Mouse (Mus musculus): Measurements from ENCODE around the gene Rplp2. TPM values are rescaled to one million over a fixed set of nuclear protein-coding genes. Genes with fewer than 3 reads are reported as not detected.

Rplp2 gene
- polyA plus RNA-seq, 1 experiment = 779 TPM

DNA sequence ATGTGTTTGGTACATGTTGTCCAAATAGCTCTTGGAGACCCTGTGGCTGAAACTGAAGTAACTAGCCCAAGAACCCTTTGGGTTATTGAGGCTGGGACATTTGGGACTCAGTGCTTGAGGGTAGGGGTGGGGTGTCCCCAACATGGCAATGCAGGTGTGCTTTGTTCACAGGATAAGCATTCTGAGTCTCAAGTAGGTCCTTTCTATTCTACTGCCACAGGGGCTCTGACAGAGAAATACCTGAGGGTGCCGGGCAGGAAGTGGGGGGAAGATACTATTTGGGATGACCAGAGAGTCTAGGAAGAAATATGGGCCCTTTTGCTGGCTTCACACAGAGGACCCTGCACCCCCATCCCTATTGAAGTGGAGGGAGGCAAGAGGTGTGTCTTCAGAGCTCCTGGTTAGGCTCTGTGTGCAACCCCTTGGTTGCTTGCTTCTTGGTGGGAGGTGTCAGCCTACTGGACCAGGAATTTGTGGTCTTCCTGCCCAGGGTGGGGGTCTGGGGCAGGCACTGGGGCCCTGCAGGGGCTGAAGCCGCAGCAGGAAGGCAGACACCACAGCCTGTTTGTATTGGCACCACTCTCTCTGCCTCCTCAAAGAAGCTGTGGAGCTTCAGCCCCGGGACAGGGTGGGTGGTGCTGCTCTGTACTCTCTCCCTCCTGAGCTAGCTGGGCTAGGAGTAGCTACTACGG is 30.6 kb downstream of the Rplp2 start:
- no peak for DNase-seq (ENCODE audit: low read depth)
- TF ChIP-seq POLR2A (IDR thresholded peaks at IDR 0.05; ENCODE audit: borderline replicate concordance, extremely low read depth, insufficient read depth, insufficient read length, poor library complexity, severe bottlenecking) (no peak), CTCF (IDR thresholded peaks at IDR 0.05; ENCODE audit: borderline replicate concordance, extremely low read depth, insufficient read depth, insufficient read length) (no peak)

DNA sequence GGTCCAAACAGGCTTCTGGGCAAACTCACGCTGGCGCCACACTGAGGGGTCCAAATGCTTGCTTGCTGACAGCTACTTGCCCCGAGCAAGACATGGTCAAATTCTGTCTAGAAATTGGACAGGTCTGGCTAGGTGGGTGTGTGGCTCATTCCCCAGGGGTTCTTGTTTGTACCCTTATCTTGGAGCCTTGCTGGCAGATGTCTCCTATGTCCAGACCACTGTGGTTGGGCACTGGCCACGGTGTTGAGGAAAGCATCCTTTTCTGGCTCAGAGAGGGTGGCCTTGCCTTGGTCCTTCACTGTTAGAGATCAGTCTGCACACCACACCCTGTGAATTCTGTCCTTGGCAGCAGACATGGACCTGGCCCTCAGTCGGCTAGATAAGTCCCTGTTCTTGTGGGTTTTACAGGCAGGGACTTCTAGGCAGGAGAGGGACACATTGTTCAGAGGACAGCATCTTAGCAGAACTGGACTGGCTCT is 31.1 kb downstream of the Rplp2 start:
- no peak for DNase-seq (ENCODE audit: low read depth)
- TF ChIP-seq CTCF (IDR thresholded peaks at IDR 0.05; ENCODE audit: borderline replicate concordance, extremely low read depth, insufficient read depth, insufficient read length) (no peak), POLR2A (IDR thresholded peaks at IDR 0.05; ENCODE audit: borderline replicate concordance, extremely low read depth, insufficient read depth, insufficient read length, poor library complexity, severe bottlenecking) (no peak)

- DNase-seq (ENCODE audit: low read depth) = peak; percentile 85
- peak; percentile 94 for TF ChIP-seq CTCF (IDR thresholded peaks at IDR 0.05; ENCODE audit: borderline replicate concordance, extremely low read depth, insufficient read depth, insufficient read length)
- no peak for TF ChIP-seq POLR2A (IDR thresholded peaks at IDR 0.05; ENCODE audit: borderline replicate concordance, extremely low read depth, insufficient read depth, insufficient read length, poor library complexity, severe bottlenecking)
These were observed 33.8 kb downstream of the Rplp2 start for GRCm38 (mm10) chr7:141480842-141481497.

DNA sequence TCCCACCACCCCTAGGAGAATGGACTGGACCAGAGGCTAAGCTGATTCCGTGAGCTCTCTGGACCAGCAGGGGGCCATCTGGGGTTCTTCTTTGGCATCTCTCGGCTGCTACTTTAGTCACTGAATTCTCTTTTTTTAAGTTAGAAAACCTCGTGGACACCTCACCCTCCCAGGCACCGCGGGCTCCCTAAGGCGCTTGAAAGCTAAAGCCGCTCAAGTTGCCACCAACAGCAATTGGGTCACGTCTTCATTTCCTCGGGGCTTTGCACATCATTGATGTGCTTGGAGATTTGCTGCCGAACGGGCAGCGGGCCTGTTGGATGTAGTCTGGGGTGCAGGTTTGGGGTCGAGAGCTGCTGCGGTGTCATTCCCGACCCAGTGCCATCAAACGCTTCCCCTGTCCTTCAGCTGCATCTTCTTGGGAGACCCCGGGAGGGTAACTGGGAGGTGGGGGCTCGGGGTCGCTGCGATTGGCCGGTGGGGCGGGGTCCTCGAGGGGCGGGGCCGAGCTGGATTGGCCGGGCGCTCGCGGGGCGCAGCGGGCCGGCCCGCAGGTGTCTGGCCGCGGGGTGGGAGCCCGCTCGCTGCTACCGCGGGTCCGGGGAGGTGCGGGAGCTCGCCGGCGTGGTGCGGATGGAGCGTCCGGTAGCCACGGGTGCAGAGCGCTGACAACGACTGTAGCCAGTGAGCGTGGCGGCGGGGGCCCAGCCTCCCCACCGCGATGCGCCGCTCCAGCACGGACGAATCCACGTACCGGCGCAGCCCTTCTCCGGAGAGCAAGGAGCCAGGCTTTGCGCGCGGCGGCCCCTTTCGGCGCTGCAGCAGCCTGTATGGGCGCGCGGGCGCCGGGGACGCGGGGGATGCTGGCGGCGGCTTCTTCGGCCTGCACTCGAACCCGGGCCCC is 34.6 kb downstream of the Rplp2 start:
- no peak for TF ChIP-seq POLR2A (IDR thresholded peaks at IDR 0.05; ENCODE audit: borderline replicate concordance, extremely low read depth, insufficient read depth, insufficient read length, poor library complexity, severe bottlenecking)
- peak; percentile 41 for TF ChIP-seq CTCF (IDR thresholded peaks at IDR 0.05; ENCODE audit: borderline replicate concordance, extremely low read depth, insufficient read depth, insufficient read length)
- DNase-seq (ENCODE audit: low read depth) = peak; percentile 71

- TF ChIP-seq CTCF (IDR thresholded peaks at IDR 0.05; ENCODE audit: borderline replicate concordance, extremely low read depth, insufficient read depth, insufficient read length) (no peak), POLR2A (IDR thresholded peaks at IDR 0.05; ENCODE audit: borderline replicate concordance, extremely low read depth, insufficient read depth, insufficient read length, poor library complexity, severe bottlenecking) (no peak)
- DNase-seq (ENCODE audit: low read depth) = no peak
These were observed 35.4 kb downstream of the Rplp2 start for GRCm38 (mm10) chr7:141482531-141483024.

DNA sequence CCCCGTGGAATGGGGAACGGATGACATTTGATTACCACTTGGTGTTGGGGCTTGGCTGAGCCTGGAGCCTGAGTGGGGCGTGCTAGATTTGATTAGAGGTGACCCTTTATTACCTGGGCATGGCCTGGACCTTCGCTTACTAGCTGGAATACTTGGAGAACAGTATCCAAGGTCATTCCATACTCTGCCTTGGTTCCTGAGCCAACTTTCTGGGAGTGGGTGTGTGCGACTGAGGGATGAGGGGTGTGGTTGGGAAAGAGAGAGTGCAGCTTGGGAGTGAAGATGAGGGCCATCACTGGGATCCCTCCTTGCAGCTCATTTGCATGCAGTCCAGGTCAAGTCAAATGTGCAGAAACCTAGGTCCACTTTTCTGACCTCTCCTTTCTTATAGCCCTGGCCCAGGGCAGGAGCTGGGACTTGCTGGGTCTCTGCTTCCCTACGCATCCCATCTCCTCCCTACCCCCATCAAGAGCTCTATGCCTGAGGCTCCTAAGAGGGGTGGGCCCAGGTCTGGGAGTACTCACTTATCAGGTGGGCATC is 36.0 kb downstream of the Rplp2 start:
- no peak for DNase-seq (ENCODE audit: low read depth)
- TF ChIP-seq POLR2A (IDR thresholded peaks at IDR 0.05; ENCODE audit: borderline replicate concordance, extremely low read depth, insufficient read depth, insufficient read length, poor library complexity, severe bottlenecking) = no peak
- no peak for TF ChIP-seq CTCF (IDR thresholded peaks at IDR 0.05; ENCODE audit: borderline replicate concordance, extremely low read depth, insufficient read depth, insufficient read length)

- no peak for TF ChIP-seq POLR2A (IDR thresholded peaks at IDR 0.05; ENCODE audit: borderline replicate concordance, extremely low read depth, insufficient read depth, insufficient read length, poor library complexity, severe bottlenecking)
- TF ChIP-seq CTCF (IDR thresholded peaks at IDR 0.05; ENCODE audit: borderline replicate concordance, extremely low read depth, insufficient read depth, insufficient read length) = no peak
- DNase-seq (ENCODE audit: low read depth) = no peak
These were observed 37.3 kb downstream of the Rplp2 start for GRCm38 (mm10) chr7:141484186-141485120.

- DNase-seq (ENCODE audit: low read depth) = no peak
These were observed 38.0 kb downstream of the Rplp2 start for GRCm38 (mm10) chr7:141485186-141485585.

DNA sequence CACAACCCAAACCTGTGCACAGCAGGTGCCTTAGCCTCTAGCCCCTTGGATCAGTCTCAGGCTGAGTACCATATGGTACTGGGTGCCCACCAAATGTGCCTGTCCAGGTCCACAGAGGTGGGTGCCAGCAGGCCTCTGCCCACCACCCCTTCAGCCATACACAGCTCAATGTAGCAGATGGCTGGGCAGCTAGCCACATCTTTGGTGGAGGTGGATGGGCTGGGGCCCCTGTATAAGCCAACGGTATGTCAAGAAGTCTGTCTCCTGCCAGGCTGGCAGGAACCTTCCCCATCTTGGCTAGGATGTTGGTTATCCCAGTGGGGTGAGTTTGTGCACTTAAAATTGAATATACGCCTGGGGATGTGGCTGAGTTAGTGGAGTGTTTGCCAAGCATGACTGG is 38.4 kb downstream of the Rplp2 start:
- peak; percentile 37 for DNase-seq (ENCODE audit: low read depth)
- TF ChIP-seq POLR2A (IDR thresholded peaks at IDR 0.05; ENCODE audit: borderline replicate concordance, extremely low read depth, insufficient read depth, insufficient read length, poor library complexity, severe bottlenecking) (no peak), CTCF (IDR thresholded peaks at IDR 0.05; ENCODE audit: borderline replicate concordance, extremely low read depth, insufficient read depth, insufficient read length) (no peak)

More at GRCm38 (mm10) chr7:141485186-141485585, 38.0 kb downstream of the Rplp2 start:
- no peak for TF ChIP-seq POLR2A (IDR thresholded peaks at IDR 0.05; ENCODE audit: borderline replicate concordance, extremely low read depth, insufficient read depth, insufficient read length, poor library complexity, severe bottlenecking)
- no peak for TF ChIP-seq CTCF (IDR thresholded peaks at IDR 0.05; ENCODE audit: borderline replicate concordance, extremely low read depth, insufficient read depth, insufficient read length)

DNA sequence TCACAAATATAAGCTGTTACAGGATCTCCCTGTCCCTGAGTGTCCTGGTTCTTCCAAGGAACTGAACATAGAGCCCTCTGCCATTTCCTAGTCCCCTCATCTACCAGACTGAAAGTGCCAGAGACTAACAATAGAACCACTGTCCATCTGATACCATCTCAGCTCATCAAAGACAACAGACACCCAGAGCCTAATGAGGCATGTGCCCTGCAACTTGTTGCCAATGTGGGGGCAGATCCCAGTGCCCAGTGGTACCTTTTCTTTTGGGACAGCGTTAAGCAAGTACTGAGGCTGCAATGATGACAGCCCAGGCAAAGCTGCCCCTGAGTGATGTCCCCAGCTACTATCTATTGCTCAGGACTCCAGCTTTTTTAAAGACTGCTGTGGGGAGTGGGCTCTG is 39.1 kb downstream of the Rplp2 start:
- no peak for DNase-seq (ENCODE audit: low read depth)
- TF ChIP-seq POLR2A (IDR thresholded peaks at IDR 0.05; ENCODE audit: borderline replicate concordance, extremely low read depth, insufficient read depth, insufficient read length, poor library complexity, severe bottlenecking) = no peak
